Mouse (Mus musculus): Measurements from ENCODE around the gene Slc8b1. TPM values are rescaled to one million over a fixed set of nuclear protein-coding genes. Genes with fewer than 3 reads are reported as not detected.
"Not testable (repeated sequence)": the region's sequence is repeated elsewhere in the genome, so short reads cannot be mapped to it uniquely, and the experiment has no call there.

Gene Slc8b1
- total RNA-seq, 2 experiments from 2014 or later: 35.2 to 39.3 TPM

DNA sequence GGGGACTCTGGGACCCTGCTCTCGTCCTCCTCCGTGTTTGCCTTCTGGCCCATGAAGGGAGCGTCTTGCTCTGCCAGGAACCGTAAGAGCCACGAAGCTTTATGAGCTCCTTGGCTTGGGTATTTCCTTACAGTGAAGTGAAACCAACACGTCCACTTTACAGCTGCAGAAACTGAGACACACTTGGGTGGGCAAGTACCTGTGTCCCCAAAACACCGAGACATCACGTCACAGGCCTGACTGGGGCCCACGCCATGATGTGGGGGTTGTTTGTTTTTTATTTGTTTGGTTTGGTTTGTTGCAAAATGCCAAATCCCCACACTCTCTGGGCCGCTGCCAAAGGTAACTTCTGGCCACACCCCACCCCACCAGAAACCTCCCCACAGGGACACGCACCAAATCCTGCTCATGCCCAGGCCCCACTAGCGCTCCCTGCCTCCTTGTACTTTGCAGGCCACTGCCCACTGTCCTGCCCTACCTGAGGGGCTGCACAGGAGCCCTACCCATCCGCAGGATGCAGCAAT, 15.2 kb upstream of the Slc8b1 start:
- no peak for DNase-seq

DNA sequence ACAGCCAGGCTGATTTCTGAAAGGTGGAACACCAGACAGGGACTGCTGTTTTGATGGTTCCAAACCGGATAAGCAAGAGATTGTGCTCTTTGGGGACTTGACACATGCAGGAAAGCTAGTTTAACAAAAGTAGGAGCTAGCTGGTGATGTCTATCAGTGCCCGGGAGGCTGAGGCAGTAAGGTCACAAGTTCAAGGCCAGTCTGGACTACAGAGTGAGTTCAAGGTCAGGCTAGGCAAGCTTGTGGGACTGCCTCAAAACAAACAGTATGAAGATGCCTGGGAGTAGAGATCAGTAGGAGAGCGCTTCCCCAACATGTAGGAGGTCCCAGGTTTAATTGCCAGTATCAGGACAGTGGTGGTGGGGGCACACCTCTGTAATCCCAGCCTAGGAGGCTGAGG, 13.9 kb upstream of the Slc8b1 start:
- DNase-seq: no peak

DNA sequence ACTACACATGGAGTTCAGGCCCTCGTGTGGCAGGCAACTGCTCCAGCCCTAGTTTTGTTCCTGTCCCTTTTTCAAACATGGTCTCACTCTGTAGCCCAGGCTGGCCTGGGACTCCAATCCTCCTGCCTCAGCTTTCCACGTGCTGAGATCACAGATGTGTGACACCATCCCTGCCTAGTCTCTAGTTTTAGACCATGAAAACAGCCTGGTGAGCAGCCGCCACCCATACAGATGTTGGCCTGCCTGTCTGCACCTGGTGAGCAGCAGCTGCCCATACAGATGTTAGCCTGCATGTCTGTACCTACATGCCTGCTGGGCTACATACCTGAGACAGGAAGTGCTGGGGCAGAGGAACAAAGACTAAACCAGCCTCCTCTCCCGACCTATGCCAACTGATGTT, 11.8 kb upstream of the Slc8b1 start:
- DNase-seq: no peak

DNA sequence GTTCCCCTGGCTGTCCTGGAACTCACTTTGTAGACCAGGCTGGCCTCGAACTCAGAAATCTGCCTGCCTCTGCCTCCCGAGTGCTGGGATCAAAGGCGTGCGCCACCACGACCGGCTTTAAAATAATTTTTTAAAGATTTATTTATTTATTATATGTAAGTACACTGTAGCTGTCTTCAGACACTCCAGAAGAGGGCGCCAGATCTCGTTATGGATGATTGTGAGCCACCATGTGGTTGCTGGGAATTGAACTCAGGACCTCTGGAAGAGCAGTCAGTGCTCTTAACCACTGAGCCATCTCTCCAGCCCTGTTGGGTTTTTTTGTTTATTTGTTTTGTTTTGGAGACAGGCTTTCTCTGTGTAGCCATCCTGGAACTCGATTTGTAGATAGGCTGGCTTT, 10.4 kb upstream of the Slc8b1 start:
- not testable (repeated sequence) for DNase-seq

DNA sequence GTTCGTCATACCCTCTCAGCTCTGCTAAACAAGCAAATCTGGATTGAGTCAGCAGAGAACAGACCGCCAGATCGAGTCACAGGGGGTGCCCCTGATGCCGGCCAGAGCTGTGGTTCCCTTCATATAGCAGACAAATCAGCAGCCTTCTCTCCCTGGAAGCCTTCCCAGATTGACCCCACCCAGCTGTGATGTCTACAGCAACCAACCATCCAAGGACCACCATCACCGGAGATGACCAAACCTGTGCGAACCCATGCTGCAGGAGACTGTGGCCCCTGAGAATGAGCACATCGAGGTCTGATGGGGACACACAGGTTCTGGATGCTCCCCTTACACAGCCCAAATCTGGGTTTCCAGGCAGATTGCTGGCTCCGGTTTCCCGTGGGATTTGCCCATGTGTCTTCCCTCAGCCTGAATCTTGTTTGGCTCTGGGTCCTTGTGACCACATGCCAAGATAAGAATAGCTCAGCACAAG, 8.8 kb upstream of the Slc8b1 start:
- DNase-seq: no peak

DNA sequence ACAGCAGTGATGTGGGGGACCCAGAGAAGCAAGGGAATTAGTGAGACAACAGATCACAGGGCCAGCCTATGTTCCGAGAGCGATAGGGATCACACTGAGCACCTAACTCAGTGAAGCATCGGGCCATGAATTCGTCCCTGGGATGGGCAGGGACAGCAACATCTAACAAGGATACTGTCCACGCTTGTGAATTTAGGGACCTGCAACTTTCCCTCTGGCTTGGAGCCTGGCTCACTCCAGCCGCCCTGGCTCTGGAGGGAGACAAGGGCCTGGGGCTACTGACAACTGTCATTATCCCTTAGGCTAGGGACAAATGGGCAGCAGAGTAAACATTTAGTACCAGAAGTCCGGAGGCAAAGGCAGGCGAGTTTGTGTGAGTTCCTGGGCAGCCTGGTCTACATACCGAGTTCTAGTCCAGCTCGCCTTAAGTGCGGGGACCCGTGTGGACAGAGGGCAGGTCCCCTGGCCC, 8.3 kb upstream of the Slc8b1 start:
- DNase-seq: no peak

DNA sequence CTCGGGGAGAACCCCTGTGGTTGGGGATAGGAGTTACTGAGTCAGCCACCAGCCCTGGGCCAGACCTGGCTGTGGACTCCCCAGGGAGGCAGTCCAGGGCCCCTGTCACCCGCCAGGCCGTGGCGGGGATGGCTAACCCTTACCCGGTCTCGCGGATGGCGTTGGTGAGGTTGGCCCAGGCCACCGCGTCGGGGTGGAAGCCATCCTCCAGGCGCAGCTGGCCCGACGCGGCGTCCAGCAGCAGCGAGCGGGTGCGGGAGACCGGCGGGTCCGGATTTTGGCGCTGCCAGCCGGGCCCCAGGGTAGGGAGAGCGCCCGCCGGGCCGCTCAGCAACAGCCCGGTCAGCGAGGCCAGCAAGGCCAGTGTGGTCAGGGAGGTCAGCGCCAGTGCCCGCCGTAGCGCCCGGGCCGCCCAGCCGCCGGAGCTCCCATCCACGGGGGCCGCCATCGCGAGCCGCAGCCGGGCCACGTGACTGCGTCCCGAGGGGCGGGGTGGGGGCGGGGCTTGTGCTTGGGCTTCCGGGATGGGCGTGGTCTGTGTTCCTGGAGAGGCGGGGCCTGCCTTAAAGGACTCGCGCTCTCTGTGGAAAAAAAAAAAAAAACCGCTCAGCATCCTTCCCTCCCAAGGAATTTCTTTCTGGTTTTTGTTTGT, 7.7 kb upstream of the Slc8b1 start, which contains the start of gene Plbd2:
Gene Plbd2, minus strand, starts transcription at position 482 of the 652 bp plus-strand sequence.
- DNase-seq: peak; percentile 93

DNA sequence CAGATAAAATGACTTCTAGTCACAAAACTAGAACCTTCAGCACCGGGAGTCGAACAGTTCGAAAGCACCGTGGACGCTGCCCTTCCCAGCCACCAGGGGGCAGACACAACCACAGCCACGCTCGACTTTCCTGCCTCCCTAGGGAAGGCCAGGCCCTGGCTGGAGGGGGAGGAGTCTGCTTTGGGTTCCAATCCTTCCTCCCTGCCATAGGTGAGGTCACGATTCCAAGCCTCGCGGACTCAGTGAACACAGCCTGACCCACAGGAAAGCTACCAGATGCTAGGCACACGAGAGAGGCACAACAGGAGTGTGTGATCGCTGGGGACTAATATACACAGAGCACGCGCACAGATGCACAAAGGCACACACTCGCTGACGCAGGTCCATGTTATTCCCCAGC, 5.6 kb upstream of the Slc8b1 start:
- DNase-seq: peak; percentile 88

DNA sequence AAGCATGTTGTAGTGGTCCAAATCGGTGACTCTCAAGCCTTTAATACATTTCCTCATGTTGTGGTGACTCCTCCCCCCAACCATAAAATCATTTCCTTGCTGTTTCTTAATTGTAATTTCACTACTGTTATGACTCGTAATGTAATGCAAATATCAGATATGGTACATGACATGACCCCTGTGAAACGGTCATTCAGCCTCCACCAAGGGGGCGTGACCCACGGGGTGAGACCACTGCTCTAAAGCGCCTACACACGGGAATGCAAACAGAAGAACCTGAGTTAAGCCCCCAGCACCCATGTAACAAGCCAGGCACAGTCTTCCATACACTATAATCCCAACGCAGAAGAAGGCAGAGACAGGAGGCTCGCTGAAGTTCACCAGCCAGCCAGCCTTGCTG, 5.2 kb upstream of the Slc8b1 start:
- no peak for DNase-seq

DNA sequence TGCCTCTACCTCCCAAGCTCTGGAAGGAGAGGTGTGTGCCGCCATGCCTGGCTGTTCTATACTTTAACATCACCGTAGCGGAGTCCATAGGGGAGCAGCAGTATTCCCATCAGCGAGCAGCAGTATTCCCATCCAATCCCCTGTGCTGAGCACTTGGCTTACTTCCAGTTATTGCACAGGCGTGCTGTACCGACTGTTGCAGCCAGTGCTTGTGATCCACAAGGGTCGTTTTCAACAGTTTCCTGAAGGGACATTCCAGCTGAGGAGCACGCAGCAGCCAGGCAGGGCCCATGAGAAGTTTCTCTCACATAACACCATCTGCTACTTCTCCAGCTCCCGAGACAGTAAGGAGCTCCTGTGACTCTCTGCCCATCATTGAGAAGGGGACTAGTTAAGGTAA, 4.5 kb upstream of the Slc8b1 start:
- DNase-seq: no peak

DNA sequence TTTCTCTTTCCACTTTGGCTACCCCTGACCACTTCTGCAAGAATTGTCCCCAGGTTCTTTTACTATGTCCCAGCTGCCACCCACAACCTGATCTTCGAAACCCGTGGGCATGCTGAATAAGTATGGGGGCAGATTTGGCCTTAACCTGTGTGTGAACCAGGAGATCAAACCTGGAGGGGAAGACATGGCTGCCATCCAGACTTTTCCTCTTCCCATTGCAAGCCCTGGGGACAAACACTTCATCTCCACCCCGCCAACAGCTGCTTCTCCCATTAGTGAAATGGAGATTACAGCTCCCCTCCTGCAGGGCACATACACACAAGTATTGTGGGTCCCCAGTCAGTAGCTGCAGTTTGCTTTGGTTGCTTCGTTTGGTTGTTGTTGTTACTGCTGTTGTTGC, 3.7 kb upstream of the Slc8b1 start:
- DNase-seq: no peak

DNA sequence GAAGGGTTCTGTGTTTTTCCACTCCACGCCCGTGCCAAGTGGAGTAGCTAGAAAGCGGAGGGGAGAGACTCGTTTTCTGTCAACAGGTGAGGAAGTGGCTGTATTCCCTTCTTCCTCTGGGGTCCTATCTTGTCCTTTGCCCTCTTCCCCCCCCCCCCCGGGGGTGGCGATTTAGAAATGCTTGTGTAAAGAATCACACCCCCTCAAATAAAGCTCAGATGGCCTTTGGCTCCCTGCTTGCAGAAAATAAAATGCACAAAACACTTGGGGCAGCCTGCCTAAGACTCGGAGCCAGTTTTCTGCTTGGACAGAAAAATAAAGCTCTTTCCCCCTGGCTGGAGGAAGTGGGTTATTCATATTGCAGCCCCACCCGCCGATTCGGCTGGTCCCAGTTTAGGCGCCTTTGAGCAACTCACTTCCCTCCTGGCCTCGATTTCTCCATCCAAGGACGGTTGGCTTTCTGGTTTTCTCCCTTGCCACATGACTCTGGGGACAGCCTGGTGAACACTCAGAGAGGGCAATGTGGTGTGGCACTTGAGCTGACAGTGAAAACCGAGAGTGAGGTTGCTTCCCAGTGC, 764 bp downstream of the Slc8b1 start:
- DNase-seq: peak; percentile 64

DNA sequence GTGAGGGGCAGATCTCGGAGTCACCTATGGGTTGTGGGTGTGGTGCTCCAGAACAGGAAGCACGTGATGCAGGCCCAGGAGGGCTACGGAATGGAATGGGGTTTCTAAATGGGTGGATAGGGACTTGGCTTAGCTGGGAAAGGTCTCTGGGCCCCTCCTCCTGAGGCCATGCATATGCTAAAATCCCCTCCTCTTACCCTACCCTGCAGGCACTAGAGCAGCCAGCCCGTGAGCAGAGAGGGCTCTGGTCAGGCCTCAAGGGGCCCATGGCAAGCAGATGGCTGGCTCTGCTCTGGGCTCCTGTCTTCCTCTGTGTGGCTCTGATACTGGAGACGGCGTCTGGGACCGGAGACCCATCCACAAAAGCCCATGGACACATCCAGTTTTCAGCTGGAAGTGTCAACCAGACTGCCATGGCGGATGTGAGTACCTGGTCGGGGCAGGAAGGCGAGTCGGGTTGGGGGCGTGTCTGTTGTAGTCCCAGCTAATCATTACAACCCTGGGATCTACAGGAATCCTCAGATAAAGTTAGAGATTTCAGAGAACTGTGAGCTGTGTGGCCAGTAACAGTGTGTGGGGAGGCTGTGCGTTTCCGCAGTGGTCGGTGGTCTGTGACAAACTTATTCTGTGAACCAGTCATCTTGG, 2.1 kb downstream of the Slc8b1 start:
- no peak for DNase-seq

DNA sequence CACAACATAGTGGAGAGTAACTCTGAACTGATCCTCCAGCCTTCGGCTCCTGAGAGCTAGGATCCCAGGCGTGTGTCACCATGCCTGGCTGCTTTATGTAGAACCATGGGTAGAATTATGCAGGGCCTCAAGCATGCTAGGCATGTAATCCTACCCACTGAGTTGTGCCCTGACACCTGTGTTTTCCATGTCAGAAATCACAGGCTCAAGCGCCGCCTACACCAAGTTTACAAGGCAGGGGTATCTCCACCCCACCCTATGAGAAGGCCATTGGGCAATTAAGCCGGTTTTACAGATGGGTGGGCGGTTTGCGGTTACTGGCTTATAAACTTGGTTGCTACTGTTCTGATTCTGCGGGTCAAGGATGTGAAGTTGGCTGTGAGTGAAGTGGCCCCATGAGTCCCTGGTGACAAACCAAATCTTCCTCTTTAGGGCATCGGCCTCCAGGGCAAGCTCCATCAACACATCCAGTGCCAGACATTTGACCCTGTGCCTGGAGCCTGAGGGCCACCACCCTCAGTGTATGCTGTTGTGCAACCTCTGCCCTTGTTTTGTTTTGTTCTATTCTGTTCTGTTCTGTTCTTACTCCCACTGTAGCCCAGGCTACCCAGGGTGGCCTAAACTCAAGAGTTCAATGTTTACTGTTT, 3.2 kb downstream of the Slc8b1 start:
- peak; percentile 61 for DNase-seq

DNA sequence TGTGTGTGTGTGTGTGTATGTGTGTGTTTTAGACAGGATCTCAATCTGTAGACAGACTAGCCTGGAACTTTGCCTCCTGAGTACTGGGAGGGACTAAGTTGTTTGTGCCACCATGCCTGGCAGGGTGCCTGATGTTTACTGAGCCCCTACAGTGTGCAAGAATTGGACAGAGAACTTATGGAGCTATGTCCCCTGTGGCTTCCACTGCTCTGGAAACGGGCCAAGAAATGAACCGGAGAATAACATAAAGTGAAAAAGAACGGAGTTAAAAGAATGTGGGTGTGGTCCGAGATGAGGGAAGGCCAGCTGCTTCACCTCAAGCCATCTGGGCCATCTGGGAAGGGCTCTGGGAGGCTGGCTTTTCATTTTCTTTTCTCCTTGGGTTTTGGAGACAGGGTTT, 3.8 kb downstream of the Slc8b1 start:
- DNase-seq: peak; percentile 63

DNA sequence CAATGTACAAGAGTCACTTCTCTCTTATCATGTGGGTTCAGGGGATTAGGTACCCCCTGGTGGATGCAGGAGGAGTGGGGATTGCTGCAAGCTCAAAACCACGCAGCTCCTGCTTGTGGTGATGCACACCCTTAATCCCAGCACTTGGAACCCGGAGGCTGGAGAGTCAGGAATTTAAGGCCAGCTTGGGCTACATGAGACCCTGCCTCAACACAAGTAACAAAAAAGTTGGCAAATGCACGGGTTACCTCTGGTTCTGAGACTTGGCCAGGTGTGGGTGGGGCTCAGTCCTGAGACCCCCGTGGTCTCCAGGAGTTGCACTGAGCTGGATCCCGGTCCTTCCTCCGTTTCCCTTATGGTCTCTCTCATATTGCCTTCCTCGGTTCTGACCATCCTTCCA, 4.5 kb downstream of the Slc8b1 start:
- DNase-seq: no peak

DNA sequence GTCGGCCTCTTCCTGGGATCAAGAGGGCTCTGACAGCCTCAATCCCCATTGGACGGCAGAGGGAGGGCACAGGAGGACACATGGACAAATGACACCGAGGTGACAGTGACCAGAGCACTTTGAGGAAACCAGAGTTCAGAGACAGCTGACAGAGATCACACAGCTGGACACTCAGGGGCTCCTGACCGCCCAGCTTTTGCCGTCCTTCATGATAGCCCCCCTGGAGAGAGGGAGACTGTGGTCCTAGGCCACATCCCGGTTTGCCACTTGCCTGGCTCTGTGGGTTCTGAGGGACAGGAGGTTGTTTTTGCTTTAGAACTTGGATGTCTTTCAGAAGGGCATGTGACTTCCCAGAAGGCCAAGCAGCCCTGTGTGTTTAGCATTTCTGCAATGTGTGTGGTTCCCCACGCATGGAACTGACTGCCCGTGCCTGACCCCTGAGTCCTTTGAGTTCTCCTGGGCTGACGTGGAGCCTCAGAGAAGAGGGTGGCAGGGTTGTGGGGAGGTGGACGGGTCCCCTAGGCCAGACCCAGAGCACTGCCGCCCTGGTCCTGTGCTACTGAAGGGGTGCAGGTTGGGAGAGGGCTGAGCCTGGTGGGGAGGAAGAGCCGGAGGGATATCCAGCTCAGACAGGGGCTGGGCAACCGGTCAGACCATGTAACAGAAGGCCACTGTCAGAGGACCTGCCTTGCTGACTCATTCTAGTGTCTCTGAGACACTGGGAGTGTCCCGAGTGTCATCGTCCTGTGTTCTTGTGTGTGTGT, 5.4 kb downstream of the Slc8b1 start:
- DNase-seq: peak; percentile 53

DNA sequence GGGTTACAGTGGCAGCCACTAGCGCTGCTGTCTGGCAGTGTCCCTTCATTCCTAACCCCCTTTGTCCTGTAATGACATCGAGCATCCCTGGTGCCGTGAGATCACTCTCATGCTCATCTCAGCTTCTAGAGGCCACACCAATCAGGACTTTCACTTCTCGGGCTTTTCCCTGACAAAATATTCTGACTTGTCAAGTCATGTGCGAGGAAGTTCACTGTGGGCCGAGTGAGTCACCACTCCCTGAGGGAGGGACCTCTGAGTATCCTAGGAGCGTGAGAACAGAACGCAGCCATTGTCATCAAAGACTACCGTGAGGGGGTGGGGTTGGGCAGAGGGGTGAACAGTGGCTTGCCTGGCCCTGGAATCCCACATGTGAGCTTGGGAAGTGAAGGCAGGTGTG, 6.6 kb downstream of the Slc8b1 start:
- peak; percentile 52 for DNase-seq

DNA sequence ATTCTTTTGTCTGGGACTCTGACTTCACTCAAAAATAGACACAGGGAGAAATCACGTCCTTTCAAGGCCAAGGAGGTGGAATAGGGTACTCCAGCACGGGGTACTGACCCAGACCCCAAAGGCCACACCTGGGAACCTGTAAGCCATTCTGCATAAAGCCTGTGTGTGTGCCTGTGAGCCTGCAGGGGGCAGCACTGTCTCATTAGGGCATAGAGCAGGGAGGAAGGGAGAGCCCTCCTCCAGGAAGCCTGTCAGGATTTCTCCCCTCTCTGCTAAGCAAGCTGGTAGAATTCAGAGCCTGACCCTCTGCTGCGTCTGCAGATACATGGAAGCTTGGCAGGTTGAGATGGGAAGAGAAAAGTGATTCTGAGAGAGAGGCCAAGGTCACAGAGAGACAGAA, 11.7 kb downstream of the Slc8b1 start:
- DNase-seq: peak; percentile 57

DNA sequence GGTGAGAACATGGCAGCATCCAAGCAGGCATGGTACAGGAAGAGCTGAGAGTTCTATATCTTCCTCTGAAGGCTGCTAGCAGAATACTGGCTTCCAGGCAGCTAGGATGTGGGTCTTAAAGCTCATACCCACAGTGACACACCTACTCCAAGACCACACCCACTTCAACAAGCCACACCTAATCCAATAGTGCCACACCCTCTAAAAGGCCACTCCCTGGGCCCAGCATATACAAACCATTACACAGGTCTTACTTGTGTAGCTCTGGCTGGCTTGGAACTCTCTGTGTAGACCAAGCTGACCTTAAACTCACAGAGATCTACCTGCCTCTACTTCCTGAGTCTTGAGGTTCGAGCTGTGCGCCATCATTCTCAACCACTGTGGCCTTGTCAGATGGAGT, 13.8 kb downstream of the Slc8b1 start:
- DNase-seq: no peak

DNA sequence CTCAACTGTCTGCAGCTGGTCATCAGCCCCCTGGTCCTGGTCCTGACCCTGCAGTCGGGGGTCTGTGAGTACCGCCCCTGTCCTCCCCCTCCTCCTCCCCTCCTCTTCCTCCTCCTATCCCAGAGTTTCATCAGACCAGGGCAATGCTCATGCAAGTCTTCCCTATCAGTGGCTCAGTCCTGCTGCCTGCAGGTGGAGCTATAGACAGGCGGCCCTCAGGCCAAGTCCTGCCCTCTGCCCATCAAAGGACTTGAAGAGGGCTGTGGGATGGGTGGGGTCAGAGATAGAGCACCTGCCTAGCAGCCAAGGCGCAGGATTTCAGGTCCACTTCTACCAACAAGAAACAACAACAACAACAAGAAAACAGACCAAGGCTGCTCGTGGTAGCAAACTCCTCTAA, 14.8 kb downstream of the Slc8b1 start:
- DNase-seq: no peak

DNA sequence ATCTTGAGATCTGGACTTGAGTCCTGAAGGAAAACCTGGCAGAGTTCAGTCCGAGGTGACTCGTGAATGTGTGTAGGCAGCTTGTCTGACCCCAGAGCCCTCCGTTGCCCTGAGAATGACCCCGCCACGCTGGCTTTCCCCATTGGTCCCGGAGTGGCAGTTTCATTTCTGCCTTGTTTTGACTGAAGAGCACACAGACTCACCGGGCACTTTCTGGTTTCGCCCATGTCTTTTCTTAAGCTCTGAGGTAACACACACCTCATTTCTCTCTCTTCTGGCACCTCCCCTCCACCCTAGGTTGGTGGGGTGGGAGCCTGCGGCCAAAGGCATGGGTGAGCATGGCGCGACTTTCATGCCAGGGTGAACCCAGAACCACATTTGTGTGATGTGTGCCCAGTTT, 15.3 kb downstream of the Slc8b1 start:
- DNase-seq: no peak

Data from adrenal gland, postnatal 10 days (tissue).